ENCODE assay signal across 25 mouse cellular contexts in the genomic region with DNA sequence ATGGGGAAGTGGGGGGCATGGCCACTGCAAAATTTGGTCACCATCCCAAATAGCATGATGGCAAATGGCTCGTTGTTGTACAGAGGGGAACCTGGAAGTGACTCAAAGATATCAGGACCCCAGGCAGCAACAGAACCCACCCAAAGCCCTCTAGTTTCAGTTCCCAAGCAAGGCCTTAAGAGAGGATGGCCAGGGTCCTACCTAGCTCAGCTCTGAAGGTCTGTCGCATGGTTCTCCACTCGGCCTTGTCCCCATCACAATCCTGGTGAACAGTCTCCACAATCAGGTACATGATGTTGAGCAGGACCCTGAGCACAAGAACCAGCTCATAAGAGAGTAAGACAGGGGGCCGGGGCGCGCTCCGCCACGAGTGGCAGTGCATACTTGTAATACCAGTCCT. TPM values are rescaled to one million over a fixed set of nuclear protein-coding genes. Genes with fewer than 3 reads are reported as not detected.
"Had no signal": no experiment of that assay in that cellular context is flagged by ENCODE, and none has a peak within 500 bp of the region (broad histone marks: within the 10 kb centered on the region; RNA-seq: fewer than 3 reads in every experiment).

No protein-coding gene starts in this region.

- DNase-seq: kidney, adult 8-10 months; kidney, postnatal 4 days; liver; liver, embryonic 13.5 days; liver, postnatal 0 days; lung, postnatal 14 days; right cerebral cortex, postnatal 14 days; thymus, adult 2 months; thymus, postnatal 25 days had no signal

- H3K27me3 ChIP-seq: intestine, embryonic 15.5 days; limb, embryonic 12.5 days; liver, embryonic 13.5 days; lung, embryonic 15.5 days; megakaryocyte, embryonic 14.5 days; midbrain, embryonic 15.5 days; neural tube, embryonic 12.5 days had no signal

- H3K4me2 ChIP-seq: intestine, embryonic 15.5 days; limb, embryonic 12.5 days; liver, embryonic 13.5 days; lung, embryonic 15.5 days; midbrain, embryonic 11.5 days; midbrain, embryonic 15.5 days; neural tube, embryonic 12.5 days had no signal

- H3K9me3 ChIP-seq: intestine, embryonic 15.5 days; limb, embryonic 12.5 days; liver, embryonic 13.5 days; lung, embryonic 15.5 days; megakaryocyte, embryonic 14.5 days; midbrain, embryonic 15.5 days; neural tube, embryonic 12.5 days had no signal

- H3K4me3 ChIP-seq: intestine, embryonic 15.5 days; layer of hippocampus, adult 2 months; limb, embryonic 12.5 days; liver, embryonic 13.5 days; lung, embryonic 15.5 days; megakaryocyte, embryonic 14.5 days; midbrain, embryonic 15.5 days; neural tube, embryonic 12.5 days had no signal

- H3K9ac ChIP-seq: intestine, embryonic 15.5 days; limb, embryonic 12.5 days; liver, embryonic 13.5 days; liver, postnatal 0 days; lung, embryonic 15.5 days; midbrain, embryonic 15.5 days; neural tube, embryonic 12.5 days had no signal

- H3K27ac ChIP-seq: intestine, embryonic 15.5 days; kidney, postnatal 0 days; layer of hippocampus, adult 2 months; limb, embryonic 12.5 days; liver, embryonic 13.5 days; lung, embryonic 15.5 days; macrophage; midbrain, embryonic 15.5 days; neural tube, embryonic 12.5 days; stomach, postnatal 0 days had no signal

- ATAC-seq: intestine, embryonic 15.5 days; liver, postnatal 0 days; midbrain, embryonic 15.5 days had no signal

- H3K4me1 ChIP-seq: intestine, embryonic 15.5 days; limb, embryonic 12.5 days; liver, embryonic 13.5 days; lung, embryonic 15.5 days had no signal

RNA-seq across cellular contexts. Expression of gene Gm10961, which starts 6.7 kb away (rescaled TPM):
- total RNA-seq: layer of hippocampus, adult 2 months; layer of hippocampus, postnatal 10 days; left cerebral cortex, postnatal 36 days; monocyte, adult 5-6 weeks; neutrophil, adult 5-6 weeks had no signal
- polyA plus RNA-seq: intestine, embryonic 15.5 days; kidney, postnatal 0 days; limb, embryonic 12.5 days; liver, embryonic 13.5 days; liver, postnatal 0 days; lung, embryonic 15.5 days; macrophage; midbrain, embryonic 11.5 days; midbrain, embryonic 15.5 days; neural tube, embryonic 12.5 days; spleen, adult 2 months; stomach, postnatal 0 days; thymus, adult 2 months had no signal

RNA-seq across cellular contexts. Expression of gene Alx3, which starts 29.6 kb away (rescaled TPM):
- total RNA-seq: monocyte, adult 5-6 weeks; neutrophil, adult 5-6 weeks had no signal
- polyA plus RNA-seq: liver, postnatal 0 days; macrophage; spleen, adult 2 months; stomach, postnatal 0 days had no signal
